Mouse (Mus musculus): ENCODE results near the gene Vti1a. TPM values are rescaled to one million over a fixed set of nuclear protein-coding genes. Genes with fewer than 3 reads are reported as not detected.

The Vti1a gene
- total RNA-seq, 1 experiment = 14.9 TPM

DNA sequence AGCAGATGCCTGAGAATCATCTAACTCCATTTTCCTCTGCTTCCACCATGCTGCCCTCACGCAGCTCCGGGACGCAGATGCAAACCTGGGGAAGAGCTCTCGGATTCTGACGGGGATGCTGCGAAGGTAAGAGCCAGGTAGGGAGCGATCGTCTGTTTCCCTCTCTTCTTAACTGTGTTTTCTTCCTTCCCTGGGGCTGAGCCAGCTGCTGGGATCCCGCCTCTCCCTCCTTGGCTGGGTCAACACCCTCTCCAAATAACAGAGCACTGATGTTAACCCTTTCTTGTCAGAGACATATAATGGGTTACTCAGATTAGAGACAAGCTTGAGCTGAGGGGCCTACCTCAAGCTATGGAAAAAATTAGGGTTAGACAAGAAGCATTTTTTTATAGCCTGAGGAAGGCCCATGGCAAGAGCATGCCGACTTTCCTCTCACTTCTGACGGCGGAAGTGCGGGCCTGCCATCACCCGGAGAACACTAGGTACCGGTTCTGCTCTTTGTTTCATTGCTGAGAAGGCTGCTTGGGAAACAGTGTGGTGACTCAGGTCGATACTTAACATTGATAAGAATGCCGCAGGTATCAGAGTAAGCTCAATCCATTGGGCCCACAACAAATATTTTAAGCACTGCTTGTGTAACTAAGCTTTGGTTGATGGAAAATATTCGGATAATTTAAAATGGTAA is 183.2 kb downstream of the Vti1a start:
- no peak overlapping the region for H3K4me3 ChIP-seq (ENCODE audit: insufficient read depth in 1 of 2, low read depth in 1 of 2, low read length in 2 of 2, poor library complexity in 1 of 2, severe bottlenecking in 1 of 2)
- in situ Hi-C loops (cut with MboI; ENCODE audit: low sequenced_read_pairs in 2 of 2, unreplicated experiment in 2 of 2) = no loop called here
- no peak overlapping the region for H3K27ac ChIP-seq (ENCODE audit: insufficient read depth, low read depth, low read length, poor library complexity, severe bottlenecking)
- H3K9me3 ChIP-seq (ENCODE audit: control insufficient read depth, insufficient read depth, low read depth, low read length) = no peaks in the 10 kb centered on the region
- no peak for DNase-seq (ENCODE audit: low read depth, low spot score)
- H3K9ac ChIP-seq (ENCODE audit: insufficient read depth, low read depth, low read length, poor library complexity, severe bottlenecking) = no peak overlapping the region
- TF ChIP-seq ZC3H11A (IDR thresholded peaks at IDR 0.05; ENCODE audit: borderline replicate concordance, low read depth, low read length) (no peak), HCFC1 (IDR thresholded peaks at IDR 0.05; ENCODE audit: borderline replicate concordance, insufficient read depth, low read length) (no peak), MAFK (IDR thresholded peaks at IDR 0.05; ENCODE audit: insufficient read depth, low read depth, low read length) (no peak), CHD2 (IDR thresholded peaks at IDR 0.05; ENCODE audit: low read depth, low read length) (no peak), ZNF384 (IDR thresholded peaks at IDR 0.05; ENCODE audit: low read depth, low read length) (no peak)
- no peaks in the 10 kb centered on the region for H3K36me3 ChIP-seq (ENCODE audit: control insufficient read depth, insufficient read depth, low read length, poor library complexity, severe bottlenecking)
- 0 out of 4 replicates have a peak, but pooled peaks cover 0 to 2% of the 10 kb centered on the region in 2 experiments for H3K4me1 ChIP-seq (ENCODE audit: control insufficient read depth in 2 of 2, insufficient read depth in 2 of 2, low read length in 2 of 2, poor library complexity in 1 of 2)

DNA sequence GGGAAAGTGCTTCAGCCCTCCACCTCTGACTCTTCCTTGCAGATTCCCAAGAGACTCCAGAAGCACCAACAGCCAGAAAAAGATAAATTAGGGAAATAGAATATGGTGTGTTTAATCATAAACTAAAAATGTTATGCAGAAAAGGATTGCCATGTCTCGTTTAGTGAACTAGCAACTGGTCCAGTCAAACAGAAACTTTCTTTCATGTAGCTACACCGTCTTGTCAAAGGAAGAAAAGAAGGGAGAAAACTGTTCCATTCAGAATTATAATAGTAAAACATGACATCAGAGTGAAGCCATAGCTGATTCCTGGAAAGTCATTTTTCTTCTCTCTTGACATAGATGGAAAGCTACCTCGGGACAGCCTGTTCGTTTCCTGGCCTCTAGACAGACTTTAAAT is 185.9 kb downstream of the Vti1a start:
- H3K27ac ChIP-seq (ENCODE audit: insufficient read depth, low read depth, low read length, poor library complexity, severe bottlenecking) = no peak overlapping the region
- DNase-seq (ENCODE audit: low read depth, low spot score) = no peak
- no peak for TF ChIP-seq CHD2 (IDR thresholded peaks at IDR 0.05; ENCODE audit: low read depth, low read length)
- TF ChIP-seq ZC3H11A (IDR thresholded peaks at IDR 0.05; ENCODE audit: borderline replicate concordance, low read depth, low read length) = no peak
- TF ChIP-seq HCFC1 (IDR thresholded peaks at IDR 0.05; ENCODE audit: borderline replicate concordance, insufficient read depth, low read length) = no peak
- no peak for TF ChIP-seq ZNF384 (IDR thresholded peaks at IDR 0.05; ENCODE audit: low read depth, low read length)
- no peak for TF ChIP-seq MAFK (IDR thresholded peaks at IDR 0.05; ENCODE audit: insufficient read depth, low read depth, low read length)
- H3K36me3 ChIP-seq (ENCODE audit: control insufficient read depth, insufficient read depth, low read length, poor library complexity, severe bottlenecking) = no peaks in the 10 kb centered on the region; the same call in 1 of the 2 replicates
- no peak overlapping the region for H3K4me3 ChIP-seq (ENCODE audit: insufficient read depth in 1 of 2, low read depth in 1 of 2, low read length in 2 of 2, poor library complexity in 1 of 2, severe bottlenecking in 1 of 2)
- in situ Hi-C loops (cut with MboI; ENCODE audit: low sequenced_read_pairs in 2 of 2, unreplicated experiment in 2 of 2) = no loop called here
- no peaks in the 10 kb centered on the region for H3K9me3 ChIP-seq (ENCODE audit: control insufficient read depth, insufficient read depth, low read depth, low read length)
- no peak overlapping the region for H3K9ac ChIP-seq (ENCODE audit: insufficient read depth, low read depth, low read length, poor library complexity, severe bottlenecking)
- H3K4me1 ChIP-seq (ENCODE audit: control insufficient read depth in 2 of 2, insufficient read depth in 2 of 2, low read length in 2 of 2, poor library complexity in 1 of 2) = peaks cover 3 to 16% of the 10 kb centered on the region in 2 experiments; a peak in 2 of 4 replicates

DNA sequence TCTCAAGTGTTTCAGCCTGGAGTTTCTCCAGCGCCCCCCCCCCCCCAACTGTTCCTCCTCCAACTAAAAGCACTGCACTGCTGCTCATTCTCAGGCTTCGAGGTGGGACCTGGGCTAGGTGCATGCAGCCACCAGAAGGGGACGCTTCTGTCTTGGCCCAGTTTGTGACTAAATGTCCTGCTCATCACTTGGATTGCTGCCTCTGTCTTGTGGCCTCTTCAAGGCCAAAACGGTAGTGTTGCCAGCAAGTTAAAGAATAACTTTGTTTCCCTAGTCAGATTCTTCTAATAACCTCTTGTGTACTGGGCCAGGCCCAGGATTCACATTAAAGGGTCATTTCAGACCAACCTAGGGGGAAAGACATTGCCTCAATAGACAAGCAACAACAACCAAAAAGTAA is 187.7 kb downstream of the Vti1a start:
- H3K36me3 ChIP-seq (ENCODE audit: control insufficient read depth, insufficient read depth, low read length, poor library complexity, severe bottlenecking) = no peaks in the 10 kb centered on the region; the same call in 1 of the 2 replicates
- H3K9me3 ChIP-seq (ENCODE audit: control insufficient read depth, insufficient read depth, low read depth, low read length) = no peaks in the 10 kb centered on the region
- no peak overlapping the region for H3K27ac ChIP-seq (ENCODE audit: insufficient read depth, low read depth, low read length, poor library complexity, severe bottlenecking)
- peaks cover 3 to 16% of the 10 kb centered on the region in 2 experiments; a peak in 2 of 4 replicates for H3K4me1 ChIP-seq (ENCODE audit: control insufficient read depth in 2 of 2, insufficient read depth in 2 of 2, low read length in 2 of 2, poor library complexity in 1 of 2)
- no peak overlapping the region for H3K9ac ChIP-seq (ENCODE audit: insufficient read depth, low read depth, low read length, poor library complexity, severe bottlenecking)
- in situ Hi-C loops (cut with MboI; ENCODE audit: low sequenced_read_pairs in 2 of 2, unreplicated experiment in 2 of 2) = no loop called here
- no peak for TF ChIP-seq ZNF384 (IDR thresholded peaks at IDR 0.05; ENCODE audit: low read depth, low read length)
- no peak for TF ChIP-seq MAFK (IDR thresholded peaks at IDR 0.05; ENCODE audit: insufficient read depth, low read depth, low read length)
- no peak for TF ChIP-seq HCFC1 (IDR thresholded peaks at IDR 0.05; ENCODE audit: borderline replicate concordance, insufficient read depth, low read length)
- no peak for TF ChIP-seq CHD2 (IDR thresholded peaks at IDR 0.05; ENCODE audit: low read depth, low read length)
- TF ChIP-seq ZC3H11A (IDR thresholded peaks at IDR 0.05; ENCODE audit: borderline replicate concordance, low read depth, low read length) = no peak
- no peak overlapping the region for H3K4me3 ChIP-seq (ENCODE audit: insufficient read depth in 1 of 2, low read depth in 1 of 2, low read length in 2 of 2, poor library complexity in 1 of 2, severe bottlenecking in 1 of 2)
- no peak for DNase-seq (ENCODE audit: low read depth, low spot score)

DNA sequence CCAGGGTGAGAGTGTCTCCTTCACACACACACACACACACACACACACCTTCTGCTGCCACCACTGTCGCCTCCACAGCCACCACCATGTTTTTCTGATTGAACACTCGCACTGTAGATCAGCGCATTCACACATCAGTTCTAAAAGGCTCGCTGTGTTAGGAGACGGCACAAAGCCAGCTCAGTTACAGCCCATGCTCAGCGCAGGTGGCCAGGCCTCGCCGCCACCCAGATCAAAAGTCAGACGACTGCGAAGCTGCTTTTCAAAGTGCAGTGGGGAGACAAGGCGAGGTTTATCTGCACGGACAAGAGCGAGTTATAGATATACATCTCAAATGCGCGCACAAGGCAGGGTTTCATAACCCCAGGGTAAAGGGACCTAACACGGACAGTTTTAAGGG is 191.7 kb downstream of the Vti1a start:
- no peak for TF ChIP-seq HCFC1 (IDR thresholded peaks at IDR 0.05; ENCODE audit: borderline replicate concordance, insufficient read depth, low read length)
- no peak for TF ChIP-seq CHD2 (IDR thresholded peaks at IDR 0.05; ENCODE audit: low read depth, low read length)
- no peak for TF ChIP-seq ZNF384 (IDR thresholded peaks at IDR 0.05; ENCODE audit: low read depth, low read length)
- TF ChIP-seq ZC3H11A (IDR thresholded peaks at IDR 0.05; ENCODE audit: borderline replicate concordance, low read depth, low read length) = no peak
- TF ChIP-seq MAFK (IDR thresholded peaks at IDR 0.05; ENCODE audit: insufficient read depth, low read depth, low read length) = no peak
- in situ Hi-C loops (cut with MboI; ENCODE audit: low sequenced_read_pairs in 2 of 2, unreplicated experiment in 2 of 2) = no loop called here
- Histone ChIP-seq H3K4me1 (ENCODE audit: control insufficient read depth in 2 of 2, insufficient read depth in 2 of 2, low read length in 2 of 2, poor library complexity in 1 of 2) (peaks cover 3 to 16% of the 10 kb centered on the region in 2 experiments; a peak in 2 of 4 replicates), H3K36me3 (ENCODE audit: control insufficient read depth, insufficient read depth, low read length, poor library complexity, severe bottlenecking) (no peaks in the 10 kb centered on the region; the same call in 1 of the 2 replicates), H3K9me3 (ENCODE audit: control insufficient read depth, insufficient read depth, low read depth, low read length) (no peaks in the 10 kb centered on the region), H3K27ac (ENCODE audit: insufficient read depth, low read depth, low read length, poor library complexity, severe bottlenecking) (no peak overlapping the region), H3K4me3 (ENCODE audit: insufficient read depth in 1 of 2, low read depth in 1 of 2, low read length in 2 of 2, poor library complexity in 1 of 2, severe bottlenecking in 1 of 2) (no peak overlapping the region), H3K9ac (ENCODE audit: insufficient read depth, low read depth, low read length, poor library complexity, severe bottlenecking) (no peak overlapping the region)
- no peak for DNase-seq (ENCODE audit: low read depth, low spot score)

All from ES-E14 (cell line).